Mouse (Mus musculus): ENCODE data around the gene Ppard.

Gene Ppard

DNA sequence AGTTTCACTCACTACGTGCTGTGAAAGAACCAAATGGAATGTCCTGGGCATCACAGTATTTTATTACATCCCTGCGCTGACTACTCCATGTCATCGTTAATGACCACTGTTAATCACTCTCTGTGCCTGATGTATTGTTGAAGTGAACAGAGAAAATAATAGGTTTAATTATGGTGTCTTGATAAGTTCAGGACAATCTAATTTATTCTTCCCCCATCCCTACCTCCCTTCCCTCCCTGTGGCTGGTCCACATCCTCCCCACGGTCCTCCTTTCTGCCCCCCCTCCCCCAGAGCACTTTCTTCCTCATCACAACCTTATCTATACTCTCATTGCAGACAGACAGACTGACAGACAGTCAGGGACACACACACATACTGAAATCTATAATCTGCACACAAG lies 22.3 kb downstream of the Ppard start:
- DNase-seq (ENCODE audit: low read depth, low spot score): no peak

DNA sequence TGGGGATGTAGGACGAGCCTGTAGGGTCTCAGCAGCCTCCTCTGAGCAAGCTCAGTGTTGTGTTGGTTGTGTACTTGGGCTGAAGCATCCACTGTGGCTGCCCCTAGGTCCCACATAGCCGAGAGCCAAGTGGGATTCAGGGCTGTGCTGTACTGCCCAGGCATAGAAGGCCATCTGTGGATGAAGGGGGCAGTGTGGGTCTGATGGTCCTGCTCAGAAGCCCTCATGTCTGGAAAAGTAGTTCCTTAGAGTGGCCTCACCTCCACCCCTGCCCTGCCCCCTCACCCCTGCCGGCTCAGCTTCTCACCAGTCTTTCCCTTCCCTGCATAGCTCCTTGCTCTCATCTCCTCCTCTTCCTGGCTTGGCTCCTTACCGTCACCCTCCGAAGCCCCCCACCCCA lies 23.2 kb downstream of the Ppard start:
- DNase-seq (ENCODE audit: low read depth, low spot score): no peak

DNA sequence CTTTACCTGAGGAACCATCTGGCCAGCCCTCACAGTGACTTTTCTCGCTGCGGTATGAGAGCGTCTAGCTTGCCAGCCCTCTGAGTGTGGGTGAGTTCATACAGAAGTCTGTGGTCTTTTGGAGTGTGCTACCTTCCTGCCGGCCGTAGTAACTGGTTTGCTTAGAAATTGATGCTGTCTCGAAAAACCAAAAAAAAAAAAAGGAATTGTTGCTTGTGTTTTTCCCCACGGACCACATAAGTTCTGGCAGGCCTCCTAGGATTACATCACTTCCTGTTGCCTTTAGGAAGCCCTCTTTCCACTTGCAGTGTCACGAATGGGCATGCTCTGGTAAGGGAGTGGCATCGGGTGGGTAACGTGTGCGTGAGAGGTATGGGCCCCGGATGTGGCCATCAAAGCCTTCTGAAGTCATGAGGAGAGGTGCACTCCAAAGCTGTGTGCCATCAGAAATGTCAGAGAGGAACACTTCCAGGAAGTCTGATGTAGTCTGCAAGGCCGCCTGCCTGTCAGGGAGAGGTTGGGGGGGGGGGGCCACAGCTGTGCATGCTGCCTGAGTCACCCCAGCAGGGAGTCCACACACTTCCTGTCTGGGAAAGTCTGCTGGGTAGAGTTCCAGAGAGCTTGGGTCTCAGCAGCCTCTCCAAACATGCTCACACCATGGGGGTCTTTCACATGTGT lies 24.3 kb downstream of the Ppard start:
- DNase-seq (ENCODE audit: low read depth, low spot score): no peak

DNA sequence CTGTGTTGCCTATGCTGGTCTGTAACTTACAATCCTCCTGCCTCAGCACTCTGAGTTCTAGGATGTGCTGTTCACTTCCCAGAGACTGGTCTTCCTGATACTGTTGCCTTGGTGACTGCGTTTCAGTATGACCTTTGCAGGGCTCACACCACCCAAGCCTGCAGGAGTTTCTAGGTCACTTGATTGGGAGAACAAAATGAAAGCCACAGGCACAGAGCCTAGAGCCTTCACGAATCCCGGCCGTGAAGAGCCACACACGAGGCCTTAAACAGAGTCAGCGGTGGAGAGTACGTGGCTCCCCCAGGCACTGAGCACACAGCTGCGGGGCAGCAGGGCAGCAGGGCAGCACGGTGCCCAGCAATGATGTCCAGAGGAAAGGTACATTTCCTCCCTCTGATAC lies 25.8 kb downstream of the Ppard start:
- no peak for DNase-seq (ENCODE audit: low read depth, low spot score)

DNA sequence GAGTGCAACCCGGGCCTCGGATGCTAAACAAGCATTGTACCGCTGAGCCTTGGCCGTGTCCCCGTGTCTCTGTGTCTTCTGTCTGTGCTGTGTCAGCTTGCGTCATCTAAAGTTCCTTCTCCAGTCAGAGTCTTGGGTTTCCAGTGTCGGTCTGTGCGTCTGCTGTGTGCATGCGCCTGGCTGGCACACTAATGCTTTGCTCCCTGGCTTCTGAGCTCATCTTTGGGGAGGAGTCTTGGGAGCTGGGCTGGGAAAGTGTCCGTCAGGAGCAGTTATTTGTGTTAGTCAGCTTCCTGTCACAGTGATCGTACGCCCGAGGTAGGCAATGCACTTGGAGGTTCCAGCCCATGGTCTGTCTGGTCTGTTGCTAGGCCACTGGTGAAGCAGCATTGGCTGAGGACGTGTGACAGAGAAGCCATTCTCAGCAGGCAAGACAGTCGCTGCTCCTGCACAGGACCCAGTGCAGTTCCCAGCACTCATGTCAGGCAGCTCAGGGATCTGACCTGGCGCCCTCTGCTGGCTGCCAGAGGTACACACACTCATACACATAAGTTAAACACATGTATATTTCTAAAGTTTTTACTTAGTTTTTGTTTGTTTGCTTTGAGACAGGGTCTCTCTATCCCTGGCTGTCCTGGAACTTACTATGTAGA lies 27.5 kb downstream of the Ppard start:
- DNase-seq (ENCODE audit: low read depth, low spot score): no peak

DNA sequence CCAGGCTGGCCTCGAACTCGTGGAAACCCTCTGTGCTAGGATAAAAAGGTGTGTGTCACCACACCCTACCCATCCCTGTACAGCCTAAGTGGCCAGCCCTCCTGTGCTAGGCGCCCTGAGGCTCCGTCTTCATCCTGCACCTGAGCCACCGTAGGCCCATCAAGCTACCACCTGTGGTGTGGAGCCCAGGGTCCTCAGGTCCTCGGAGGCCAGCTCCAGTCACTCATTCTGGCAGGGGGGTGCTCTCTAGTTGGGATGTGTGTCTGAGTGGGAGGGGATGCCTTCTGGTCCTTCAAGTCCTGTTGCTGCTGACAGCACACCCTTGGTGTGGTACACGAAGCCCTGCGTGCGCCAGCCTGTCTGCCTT lies 28.0 kb downstream of the Ppard start:
- DNase-seq (ENCODE audit: low read depth, low spot score): no peak

DNA sequence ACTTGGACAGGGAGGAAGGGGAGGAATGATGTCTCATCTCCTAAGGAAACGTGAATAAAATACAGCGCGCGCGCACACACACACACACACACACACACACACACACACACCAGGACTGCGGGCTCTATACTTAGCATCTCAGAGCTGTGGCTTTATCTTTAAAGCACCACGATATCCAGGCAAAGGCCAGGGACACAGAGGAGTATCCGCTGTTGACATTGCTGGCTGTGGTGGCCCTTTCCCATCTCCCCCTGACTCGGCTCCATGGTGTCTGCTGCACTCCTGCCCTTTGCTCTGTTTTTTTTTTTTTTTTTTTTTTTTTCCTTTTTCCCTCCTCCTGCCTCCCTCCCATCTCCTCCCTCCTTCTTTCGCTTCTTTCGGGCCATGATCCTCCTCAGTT lies 29.3 kb downstream of the Ppard start:
- no peak for DNase-seq (ENCODE audit: low read depth, low spot score)

DNA sequence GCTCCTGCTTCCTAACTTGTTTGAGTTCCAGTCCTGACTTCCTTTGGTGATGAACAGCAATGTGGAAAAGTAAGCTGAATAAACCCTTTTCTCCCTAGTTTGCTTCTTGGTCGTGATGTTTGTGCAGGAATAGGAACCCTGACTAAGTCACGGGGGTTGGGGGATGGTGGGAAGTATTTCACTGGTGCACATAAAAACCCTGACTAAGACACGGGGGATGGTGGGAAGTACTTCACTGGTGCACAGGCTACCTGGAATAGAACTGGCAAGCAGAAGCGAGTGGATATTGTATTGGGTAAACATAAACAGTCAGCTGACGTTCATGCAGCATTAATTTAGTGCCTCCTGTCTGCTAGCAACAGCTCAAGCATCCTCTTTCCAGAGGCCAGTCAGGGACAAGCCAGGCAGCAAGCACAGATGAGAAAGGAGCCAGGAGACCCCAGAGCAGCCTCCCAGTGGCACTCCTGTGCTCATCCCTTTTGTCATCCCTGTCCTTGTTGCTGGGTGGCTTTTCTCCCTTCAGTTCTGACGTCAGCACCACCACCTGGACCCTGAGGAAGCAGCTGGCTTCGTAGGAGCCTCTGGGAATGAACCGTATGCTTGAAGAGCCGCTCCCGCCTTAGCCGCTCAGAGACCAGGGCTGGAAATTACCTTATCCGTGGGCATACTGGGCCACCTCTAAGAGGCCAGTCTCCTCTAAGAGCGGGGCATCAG lies 30.8 kb downstream of the Ppard start:
- no peak for DNase-seq (ENCODE audit: low read depth, low spot score)

DNA sequence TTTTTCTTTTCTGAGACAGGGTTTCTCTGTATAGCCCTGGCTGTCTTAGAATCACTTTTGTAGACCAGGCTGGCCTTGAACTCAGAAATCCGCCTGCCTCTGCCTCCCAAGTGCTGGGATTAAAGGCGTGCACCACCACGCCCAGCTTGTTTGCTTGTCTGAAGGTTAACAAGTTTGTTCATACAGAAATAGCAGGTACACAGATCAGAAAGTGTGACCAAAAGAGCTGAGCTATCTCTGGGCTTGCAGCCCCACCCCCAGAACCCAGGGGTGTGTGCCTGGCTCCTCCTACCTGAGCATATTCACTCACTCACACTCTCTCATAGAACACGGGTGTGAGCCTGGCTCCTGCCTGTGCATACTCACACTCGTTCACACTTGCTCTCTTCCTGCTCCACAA lies 34.8 kb downstream of the Ppard start:
- no peak for DNase-seq (ENCODE audit: low read depth, low spot score)

DNA sequence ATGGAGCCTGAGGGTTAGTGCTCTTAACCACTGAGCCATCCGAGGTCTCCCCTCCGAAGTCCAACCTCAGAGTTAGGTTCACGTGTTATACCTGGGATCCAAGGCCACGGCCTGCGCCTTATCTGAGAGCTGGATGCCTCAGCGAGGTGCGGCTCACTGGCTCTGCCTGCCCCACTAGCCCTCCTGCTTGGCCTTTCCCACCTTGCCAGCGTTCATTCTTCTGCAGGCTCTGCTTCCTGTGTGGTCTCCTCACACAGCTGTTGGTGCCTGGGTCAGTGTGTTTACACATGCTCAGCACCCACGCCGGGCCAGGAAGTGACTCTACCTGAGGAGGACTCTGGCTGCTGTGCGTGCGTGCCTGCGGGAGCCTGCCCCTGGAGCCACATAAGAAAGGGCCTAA lies 37.7 kb downstream of the Ppard start:
- DNase-seq (ENCODE audit: low read depth, low spot score): no peak

DNA sequence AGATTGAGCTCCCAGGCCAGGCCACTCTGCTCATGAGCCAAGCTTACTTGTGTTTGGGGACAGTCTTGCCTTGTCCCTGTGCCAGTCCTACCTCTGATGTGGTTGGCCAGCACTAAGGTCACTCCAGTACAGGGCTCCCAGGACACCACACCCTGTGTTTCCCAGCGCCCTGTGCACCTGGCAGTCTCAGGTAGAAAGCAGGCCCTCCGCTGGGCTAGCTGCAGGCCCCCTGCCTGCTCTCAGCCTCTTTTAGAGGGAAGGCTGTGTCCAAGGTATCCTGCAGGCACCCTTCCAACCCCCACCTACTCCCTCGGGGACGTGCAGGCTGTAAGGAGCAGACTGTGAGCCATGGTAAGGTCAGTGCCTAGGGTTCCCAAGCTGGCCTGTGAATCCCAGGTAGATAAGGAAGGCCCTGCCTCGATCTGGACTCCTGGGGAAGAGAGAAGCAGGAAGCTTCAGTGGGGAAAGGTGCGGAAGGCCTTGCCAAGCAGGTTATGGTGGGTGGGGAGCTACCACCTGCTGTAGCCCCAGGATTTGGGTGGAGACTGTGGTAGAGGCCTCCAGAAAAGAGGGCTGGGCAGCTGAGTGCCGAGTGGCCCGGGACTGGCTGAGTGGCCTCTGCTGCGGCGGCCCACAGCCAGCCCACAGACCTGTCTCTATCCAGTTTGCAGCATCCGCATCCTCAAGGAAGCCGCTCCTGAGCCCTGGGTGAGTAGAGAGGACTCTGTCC lies 39.2 kb downstream of the Ppard start:
- no peak for DNase-seq (ENCODE audit: low read depth, low spot score)

DNA sequence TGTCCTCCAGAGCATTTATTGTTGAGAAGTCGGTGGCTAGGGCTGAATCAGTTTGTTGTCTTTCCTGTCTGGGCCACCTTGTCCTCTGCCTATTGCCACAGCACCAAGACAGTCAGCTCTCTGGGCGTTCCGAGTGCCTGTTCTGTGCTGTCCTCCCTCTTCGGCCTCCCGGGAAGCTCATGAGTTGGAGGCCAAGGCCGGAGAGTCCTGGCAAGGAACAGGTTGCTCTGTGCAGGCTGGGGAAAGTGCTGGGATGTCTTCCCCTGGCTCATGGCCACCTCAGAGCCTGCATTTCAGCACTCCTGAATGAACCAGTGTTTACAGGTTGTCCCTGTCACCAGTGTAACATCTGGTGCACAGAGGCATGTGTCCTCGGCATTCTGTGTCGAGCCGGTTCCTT lies 39.8 kb downstream of the Ppard start:
- DNase-seq (ENCODE audit: low read depth, low spot score): no peak

DNA sequence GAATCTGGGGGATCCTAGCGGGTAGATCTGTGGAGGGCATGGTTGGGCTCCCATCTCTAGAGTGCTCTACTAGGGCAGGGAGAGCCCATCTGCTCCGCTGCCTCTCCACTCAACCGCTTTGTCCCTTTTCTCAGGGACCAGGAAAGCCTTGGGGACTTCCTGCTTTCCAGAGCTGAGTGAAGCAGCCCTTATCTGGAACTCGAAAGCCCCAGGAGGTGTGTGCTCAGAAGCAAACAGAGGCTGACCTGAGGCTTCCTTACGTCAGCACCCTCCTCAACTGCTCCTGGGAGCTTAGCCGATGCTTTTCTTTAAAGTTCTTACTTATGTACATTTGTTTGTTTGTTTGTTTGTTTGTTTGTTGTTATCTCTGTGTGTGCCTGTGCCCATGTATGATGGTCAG lies 40.3 kb downstream of the Ppard start:
- DNase-seq (ENCODE audit: low read depth, low spot score): no peak

DNA sequence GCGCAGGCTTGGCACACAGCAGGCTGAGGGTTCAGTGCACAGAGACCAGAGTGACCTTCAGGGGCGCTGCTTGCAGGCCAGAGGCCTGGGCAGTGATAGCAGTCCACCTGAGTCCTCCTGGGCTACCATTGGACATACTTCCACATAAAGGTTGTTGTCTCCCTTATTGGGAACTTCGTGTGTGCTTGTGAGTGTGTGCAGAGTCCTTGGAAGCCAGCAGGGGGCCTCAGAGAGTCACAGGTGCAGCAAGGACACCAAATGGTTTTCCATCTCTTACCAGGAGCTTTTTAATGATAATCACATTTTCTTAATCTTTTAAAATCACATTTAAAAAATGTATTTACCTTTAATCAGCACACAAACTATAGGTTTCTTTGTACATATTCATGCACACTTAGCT lies 42.2 kb downstream of the Ppard start:
- no peak for DNase-seq (ENCODE audit: low read depth, low spot score)

DNA sequence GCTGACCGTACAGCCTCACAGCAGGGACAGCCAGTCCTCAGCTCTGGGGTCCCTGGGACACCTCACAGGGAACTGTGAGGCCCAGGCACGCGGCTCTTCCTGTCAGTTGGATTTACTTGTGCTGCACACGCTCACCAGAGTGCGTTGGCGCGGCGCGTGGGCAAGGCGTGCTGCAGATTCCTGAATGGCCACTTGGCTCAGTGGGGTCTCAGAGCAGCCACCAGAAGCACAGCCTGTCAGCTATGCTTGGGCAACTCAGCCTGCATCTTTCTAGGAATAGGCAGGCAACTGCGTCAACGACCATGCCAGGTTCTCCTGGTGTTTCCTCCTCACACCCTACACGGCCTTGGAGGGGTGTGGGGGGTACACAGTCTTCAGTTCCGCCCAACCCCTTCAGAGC lies 44.7 kb downstream of the Ppard start:
- DNase-seq (ENCODE audit: low read depth, low spot score): no peak

DNA sequence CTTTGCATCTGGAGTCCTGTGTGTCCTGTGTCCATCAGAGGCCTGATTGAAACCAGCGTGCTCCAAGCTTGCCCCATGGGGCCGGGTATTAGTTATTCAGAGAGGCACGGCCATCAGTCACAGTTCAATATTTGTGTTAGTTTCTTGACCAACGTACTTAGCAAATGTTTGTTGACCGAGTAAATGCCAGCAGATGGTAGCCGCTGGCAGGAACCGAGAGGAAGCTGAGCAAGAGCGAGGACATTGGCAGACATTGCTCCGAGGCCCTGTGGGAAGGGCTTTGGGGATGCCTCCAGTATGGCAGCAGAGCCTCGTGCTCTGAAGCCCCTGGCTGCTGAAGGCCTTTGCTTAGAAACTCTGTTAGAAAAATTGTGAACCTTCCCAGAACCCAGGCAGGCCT lies 45.2 kb downstream of the Ppard start:
- no peak for DNase-seq (ENCODE audit: low read depth, low spot score)

DNA sequence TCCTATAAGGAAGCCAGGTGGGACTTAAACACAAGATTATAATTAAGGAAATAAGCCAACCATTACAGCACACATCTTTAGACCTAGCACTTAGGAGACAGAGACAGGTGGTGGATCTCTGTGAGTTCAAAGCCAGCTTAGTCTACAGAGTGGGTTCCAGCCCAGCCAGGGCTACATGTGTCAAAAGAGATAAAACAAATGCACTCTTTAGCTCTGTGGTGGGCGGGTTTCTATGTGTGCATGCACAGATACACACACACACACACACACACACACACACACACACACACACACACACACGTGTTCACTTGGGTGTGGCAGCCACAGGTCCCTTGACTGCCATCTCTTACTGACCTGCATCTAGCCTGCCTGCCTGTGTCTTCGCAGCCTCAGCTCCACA lies 45.7 kb downstream of the Ppard start:
- no peak for DNase-seq (ENCODE audit: low read depth, low spot score)

DNA sequence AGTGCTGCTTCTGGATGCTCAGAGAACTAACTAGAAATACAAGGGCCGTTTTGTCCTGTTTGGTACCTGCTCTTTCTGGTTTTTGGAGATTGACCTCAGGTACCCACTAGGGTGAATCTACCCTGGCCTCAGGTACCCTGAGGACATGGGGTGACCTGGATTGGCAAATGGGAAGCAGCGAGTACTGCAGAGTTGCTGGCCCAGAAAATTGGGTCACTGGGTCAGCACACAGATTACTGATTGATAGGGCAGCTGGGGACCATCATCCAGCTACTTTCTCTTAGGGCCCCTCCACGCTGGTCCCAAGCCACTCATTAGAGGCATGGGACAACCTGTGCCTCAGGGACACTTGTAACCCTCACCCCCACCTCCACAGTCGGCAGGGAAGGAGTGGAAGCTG lies 46.7 kb downstream of the Ppard start:
- DNase-seq (ENCODE audit: low read depth, low spot score): no peak

DNA sequence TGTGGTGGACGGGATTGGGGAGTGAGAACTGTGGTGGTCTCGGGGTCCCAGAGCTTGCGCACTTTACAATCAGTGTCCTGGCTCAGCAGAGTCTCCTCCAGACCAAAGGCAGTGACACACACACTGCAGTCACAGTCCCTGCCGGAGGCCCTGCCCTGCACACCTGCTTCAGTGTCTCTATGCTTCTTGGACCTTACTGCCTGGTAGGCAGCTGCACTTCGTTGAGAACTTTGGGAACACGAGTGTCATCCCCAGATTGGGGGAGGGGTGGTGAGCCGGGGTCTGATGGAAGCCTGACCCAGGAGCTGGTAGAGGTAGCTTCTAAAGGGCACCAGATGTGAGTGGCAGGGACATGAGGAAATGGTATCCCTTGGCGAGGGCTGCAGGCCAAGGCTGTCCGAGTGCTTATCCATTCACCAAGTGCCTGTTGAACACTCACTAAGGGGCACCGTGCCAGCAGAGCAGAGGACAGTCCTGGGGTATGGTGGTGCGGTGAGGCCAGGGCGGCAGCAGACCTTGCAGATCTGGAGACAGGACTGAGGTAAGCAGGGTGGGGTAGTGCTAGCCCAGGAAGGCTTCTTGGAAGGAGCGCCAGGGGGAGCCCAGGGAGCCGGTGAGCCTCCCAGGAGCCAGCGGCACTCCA lies 47.4 kb downstream of the Ppard start:
- DNase-seq (ENCODE audit: low read depth, low spot score): no peak

DNA sequence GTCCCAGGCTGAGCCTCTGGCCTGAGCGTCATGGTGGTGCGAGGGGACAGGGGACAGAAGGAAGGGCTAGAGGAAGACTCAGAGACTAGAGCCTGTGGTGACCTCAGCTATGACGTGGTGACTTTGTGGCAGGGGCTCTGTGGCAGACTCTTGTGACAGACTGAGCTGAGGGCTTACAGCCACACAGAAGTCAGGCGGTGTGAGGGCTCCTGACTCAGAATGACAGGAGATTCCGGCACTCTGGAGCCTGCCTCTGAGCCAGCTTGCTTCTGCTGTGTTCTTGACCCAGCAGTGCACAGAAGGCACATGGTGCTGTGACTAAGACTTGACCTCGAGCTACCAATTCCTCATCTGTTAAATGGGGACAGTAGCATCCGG lies 47.9 kb downstream of the Ppard start:
- no peak for DNase-seq (ENCODE audit: low read depth, low spot score)

DNA sequence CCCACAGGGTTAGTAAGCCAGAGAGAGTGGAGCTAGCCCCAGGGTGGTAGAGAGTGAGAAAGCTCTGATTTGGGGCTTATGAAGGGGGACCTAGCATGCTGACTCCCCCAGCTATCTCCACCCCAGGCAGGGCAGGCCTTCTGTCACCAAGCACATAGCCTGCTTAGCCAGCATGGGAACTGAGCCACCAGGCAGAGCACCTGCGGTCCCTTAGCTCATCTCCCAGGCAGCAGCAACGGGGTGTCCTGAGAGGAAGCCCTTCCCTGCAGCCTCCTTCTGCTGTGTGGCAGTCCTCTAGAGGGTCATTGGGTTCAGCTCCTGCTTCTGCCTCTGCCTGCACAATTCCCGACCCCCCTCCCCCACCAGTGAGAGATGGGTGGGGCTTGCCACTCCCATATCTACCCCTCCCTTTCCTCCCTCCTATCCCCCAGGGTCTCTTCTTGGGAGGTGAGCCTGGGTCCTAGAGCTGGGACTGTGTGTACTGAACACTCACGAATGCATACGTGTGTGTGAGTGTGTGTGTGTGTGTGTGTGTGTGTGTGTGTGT lies 48.4 kb downstream of the Ppard start:
- DNase-seq (ENCODE audit: low read depth, low spot score): no peak
